Mouse (Mus musculus): ENCODE data around the gene Oas1c.

Oas1c gene

DNA sequence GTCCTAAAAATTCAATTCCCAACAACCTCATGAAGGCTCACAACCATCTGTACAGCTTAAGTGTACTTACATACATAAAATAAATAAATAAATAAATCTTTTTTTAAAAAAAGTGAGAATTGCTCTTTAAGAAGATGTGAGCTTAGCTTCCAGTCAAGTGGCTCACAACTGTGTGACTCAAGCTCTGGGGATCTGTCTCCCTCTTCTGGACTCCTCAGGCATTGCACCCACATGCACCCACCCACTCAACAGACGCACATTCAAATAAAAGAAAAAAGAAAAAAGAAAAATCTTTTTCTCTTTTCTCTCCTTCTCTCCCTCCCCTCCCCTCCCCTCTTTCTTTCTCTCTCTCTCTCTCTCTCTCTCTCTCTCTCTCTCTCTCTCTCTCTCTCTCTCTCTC is 30.7 kb downstream of the Oas1c start:
- no peak for DNase-seq (ENCODE audit: low spot score)

GRCm38 (mm10) chr5:120779922-120780321 is 32.4 kb downstream of the Oas1c start:
- no peak for DNase-seq (ENCODE audit: low spot score)

GRCm38 (mm10) chr5:120778941-120779340 is 33.4 kb downstream of the Oas1c start:
- no peak for DNase-seq (ENCODE audit: low spot score)

GRCm38 (mm10) chr5:120777478-120777877 is 34.8 kb downstream of the Oas1c start, which contains the start of gene Oas3:
TSS of gene Oas3 (minus strand) at chr5:120777661.
- DNase-seq (ENCODE audit: low spot score), result no peak

DNA sequence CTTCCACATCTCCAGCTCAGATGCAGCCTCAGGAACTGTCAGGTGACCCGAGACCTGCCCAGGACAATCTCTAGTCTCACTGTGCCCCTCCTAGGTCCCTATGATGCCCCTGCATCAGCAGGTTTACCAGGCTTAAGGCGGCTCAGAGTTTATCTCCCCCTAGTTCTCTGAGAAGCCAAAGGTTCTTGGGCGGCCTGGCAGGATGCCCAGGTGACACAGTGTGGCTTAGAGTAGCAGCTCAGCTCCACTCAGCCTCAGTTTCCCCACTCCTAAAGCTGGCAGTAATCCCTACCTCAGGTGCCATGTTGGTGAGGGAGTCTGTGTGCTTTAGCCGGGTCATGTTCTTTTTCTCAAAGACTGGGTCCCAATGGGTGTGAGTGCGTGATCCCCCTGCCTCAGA is 35.5 kb downstream of the Oas1c start:
- no peak for DNase-seq (ENCODE audit: low spot score)

DNA sequence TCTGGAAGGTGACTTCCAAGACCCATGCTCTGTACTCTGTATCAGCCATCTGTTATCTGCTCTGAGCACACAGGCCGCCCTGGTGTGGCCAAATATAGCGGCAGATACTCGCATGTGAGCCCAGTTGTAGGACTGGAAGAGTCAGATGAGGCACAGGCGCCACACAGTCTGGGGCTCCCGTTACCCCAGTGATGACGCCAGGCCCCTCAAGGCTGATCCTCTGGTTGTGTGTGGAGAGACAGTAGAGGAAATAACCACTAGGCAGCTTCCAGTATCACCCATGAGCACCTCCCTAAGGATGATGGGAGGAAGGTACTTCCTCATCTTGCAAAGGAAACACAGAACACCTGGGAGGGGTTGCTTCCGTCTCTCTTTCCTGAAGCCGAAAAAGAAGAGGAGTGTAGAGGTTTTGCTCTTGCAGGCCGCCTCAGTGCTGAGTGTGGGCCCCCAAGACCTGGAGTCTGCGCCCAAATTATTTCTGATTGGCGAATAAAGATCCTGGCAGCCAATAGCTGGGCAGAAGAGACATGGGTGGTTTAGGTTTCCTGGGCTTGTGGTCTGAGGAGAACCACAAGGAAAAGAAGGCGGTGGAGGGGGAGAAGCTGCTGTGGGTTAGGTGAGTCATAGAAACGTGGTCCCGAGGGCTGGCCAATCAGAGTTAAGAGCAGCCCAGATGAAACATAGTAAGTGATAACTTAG is 36.9 kb downstream of the Oas1c start:
- no peak for DNase-seq (ENCODE audit: low spot score)

DNA sequence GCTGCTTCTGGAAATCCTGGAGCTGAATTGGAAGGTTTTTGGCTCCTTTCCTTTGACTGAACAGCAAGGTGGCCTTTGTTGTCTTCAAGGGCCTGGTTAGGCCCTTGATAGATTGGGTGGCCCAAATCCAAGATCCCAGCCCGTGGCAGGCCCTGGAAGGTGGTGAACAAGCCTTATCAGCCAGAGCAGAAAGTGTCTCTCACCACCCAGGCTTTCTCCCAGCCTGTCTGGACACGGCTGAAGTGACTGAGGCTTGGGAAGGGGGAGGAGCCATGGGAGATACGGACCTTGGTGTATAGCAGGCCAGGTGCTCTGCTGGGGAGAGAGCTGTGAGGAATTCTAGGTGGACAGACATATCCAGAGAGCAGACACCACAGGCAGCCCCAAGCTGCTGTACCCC is 42.9 kb downstream of the Oas1c start:
- no peak for DNase-seq (ENCODE audit: low spot score)

DNA sequence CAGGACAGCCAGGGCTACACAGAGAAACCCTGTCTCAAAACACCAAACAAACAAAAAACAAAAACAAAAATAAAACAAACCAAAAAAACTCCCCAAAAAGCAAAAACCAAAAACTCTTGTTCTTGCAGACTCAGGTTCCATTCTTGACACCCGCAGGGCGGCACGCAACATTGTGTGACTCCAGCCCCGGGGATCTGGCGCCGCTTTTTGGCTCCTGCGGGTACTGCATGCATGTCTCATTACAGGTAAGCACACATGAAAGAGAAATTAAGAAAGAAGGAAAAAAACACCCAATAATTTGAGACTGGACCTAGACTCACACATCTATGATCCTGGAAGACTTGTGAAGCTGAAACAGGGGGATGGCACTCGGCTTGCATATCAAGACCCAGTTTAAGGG is 47.3 kb downstream of the Oas1c start:
- no peak for DNase-seq (ENCODE audit: low spot score)

DNA sequence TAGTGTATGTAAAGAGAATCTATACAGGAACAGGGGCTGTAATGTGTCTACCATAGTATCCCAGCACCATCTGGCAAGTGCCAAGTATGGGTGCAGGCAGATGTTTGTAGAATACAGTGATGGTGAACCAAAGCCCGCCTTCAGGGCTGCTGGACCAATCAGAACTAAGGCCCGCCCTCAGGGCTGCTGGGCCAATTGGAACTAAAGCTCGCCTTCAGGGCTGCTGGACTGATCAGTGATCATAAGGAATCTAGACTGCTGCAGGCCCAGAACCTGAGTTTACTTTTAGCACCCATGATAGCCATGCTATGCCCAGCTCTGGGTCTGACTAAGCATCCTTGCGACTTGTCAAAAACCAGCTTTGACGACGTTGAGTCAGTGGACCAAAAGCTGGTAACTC is 50.4 kb downstream of the Oas1c start:
- no peak for DNase-seq (ENCODE audit: low spot score)

DNA sequence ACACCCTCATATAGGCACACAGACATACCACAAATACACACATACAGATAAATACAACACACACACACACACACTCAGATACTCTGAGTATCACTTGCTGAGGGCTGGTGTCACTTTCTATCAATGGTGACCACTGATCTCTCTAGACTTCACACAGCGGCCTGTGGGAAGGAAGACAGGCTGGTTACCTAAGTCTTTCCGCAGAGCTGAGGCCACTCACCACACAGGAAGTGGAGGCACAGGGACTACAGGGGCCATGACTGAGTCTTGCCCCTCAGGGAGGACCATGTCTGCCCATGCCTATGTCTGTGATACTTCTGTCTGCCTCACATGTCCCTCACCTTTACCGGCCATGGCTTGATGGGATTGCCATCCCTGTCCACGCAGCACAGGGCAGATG is 58.1 kb downstream of the Oas1c start:
- no peak for DNase-seq (ENCODE audit: low spot score)

DNA sequence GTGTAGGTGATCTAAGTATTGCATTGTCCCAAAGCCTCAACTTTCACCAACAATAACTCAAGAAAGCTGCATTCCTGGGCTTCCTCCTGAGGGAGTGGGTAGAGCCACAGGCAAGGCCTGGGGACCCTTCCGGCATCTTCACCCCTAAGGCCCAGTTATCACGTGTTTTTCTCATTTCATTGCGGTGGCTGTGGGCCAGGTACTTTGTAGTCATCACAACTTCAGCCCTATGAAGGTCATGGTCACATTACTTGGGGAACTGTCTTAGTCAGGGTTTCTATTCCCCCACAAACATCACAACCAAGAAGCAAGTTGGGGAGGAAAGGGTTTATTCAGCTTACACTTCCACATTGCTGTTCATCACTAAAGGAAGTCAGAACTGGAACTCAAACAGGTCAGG is 59.5 kb downstream of the Oas1c start:
- DNase-seq (ENCODE audit: low spot score), result no peak

DNA sequence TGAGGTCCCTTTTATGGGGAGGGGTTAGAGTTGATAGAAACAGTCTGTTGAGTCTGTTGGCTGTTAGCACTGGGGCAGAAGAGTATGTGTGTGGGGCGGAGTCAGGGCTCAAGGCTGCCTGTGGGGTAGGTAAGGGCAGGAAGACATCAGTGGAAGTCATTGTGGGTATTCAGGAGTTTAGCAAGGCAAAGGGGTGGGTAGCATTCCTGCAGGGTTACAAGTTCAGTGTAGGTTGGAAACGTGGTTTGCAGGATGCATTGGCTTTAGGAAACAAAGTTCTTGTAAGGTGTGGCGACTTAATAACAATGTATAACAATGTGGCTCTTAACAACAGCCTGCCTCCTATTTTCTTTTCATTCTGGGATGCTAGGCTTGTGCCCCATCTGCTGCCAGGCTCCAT is 61.1 kb downstream of the Oas1c start:
- no peak for DNase-seq (ENCODE audit: low spot score)
